Mouse (Mus musculus) CH12.LX (cell line): Measurements from ENCODE around the gene Cyp2u1. TPM values are rescaled to one million over a fixed set of nuclear protein-coding genes. Genes with fewer than 3 reads are reported as not detected.

Source experiments
- DNase-seq: peaks from one replicate; pipeline ENCODE4 v3.0.0-alpha.2; 2013; ENCODE audit errors: extremely low read depth
- H3K27ac ChIP-seq: 2 replicates; pipeline ENCODE4 v1.5.1; 2012; ENCODE audit warnings: low read depth, mild to moderate bottlenecking, control low read depth, moderate library complexity; ENCODE audit not compliant: insufficient read depth
- H3K27me3 ChIP-seq: replicated peaks from 2 replicates; pipeline ENCODE3; 2012; ENCODE audit warnings: inconsistent platforms
- H3K36me3 ChIP-seq, 2 experiments: replicated peaks in 1 of 2; 2 replicates each; pipeline versions ENCODE3 to v1.6.1; 2012; ENCODE audit warnings: inconsistent platforms in 1 of 2, low read length in 1 of 2, mild to moderate bottlenecking in 1 of 2, mixed read lengths in 1 of 2, moderate library complexity in 1 of 2; ENCODE audit not compliant: control insufficient read depth in 1 of 2, insufficient read depth in 1 of 2
- H3K4me1 ChIP-seq, 2 experiments: 2 replicates each; pipeline ENCODE4 v1.6.1; 2012; ENCODE audit warnings: inconsistent platforms in 1 of 2, moderate library complexity in 1 of 2; ENCODE audit not compliant: insufficient read depth in 2 of 2, control insufficient read depth in 1 of 2
- H3K4me2 ChIP-seq: 2 replicates; pipeline ENCODE4 v1.6.1; 2012; ENCODE audit warnings: low read depth, mild to moderate bottlenecking, control low read depth; ENCODE audit not compliant: poor library complexity, insufficient read depth, severe bottlenecking
- H3K4me3 ChIP-seq, 3 experiments: fragments of 150-350 bp in 1 of 3; sonication (generic) in 1 of 3; replicated peaks in 1 of 3; 2 replicates each; pipeline versions ENCODE3 to v1.5.1; 2011 to 2012; ENCODE audit warnings: low read depth in 2 of 3, low read length in 2 of 3, mild to moderate bottlenecking in 2 of 3, moderate library complexity in 2 of 3, control low read depth in 1 of 3, improper control_type of control experiment in 1 of 3, inconsistent platforms in 1 of 3, mixed read lengths in 1 of 3; ENCODE audit not compliant: poor library complexity in 1 of 3
- H3K79me2 ChIP-seq: replicated peaks from 2 replicates; pipeline ENCODE4 v1.6.1; 2012; ENCODE audit warnings: mild to moderate bottlenecking, moderate library complexity; ENCODE audit not compliant: control insufficient read depth, poor library complexity, insufficient read depth, severe bottlenecking; ENCODE audit errors: extremely low read depth
- H3K9ac ChIP-seq: 2 replicates; pipeline ENCODE4 v1.6.1; 2012; ENCODE audit warnings: low read depth, mild to moderate bottlenecking, control low read depth, moderate library complexity; ENCODE audit not compliant: insufficient read depth
- H3K9me3 ChIP-seq: replicated peaks from 2 replicates; pipeline ENCODE3; 2012; ENCODE audit warnings: low read length, inconsistent platforms, mixed read lengths
- CHD2 ChIP-seq: IDR thresholded peaks from 2 replicates; pipeline ENCODE4 v1.6.1; 2011; ENCODE audit warnings: low read length, improper control_type of control experiment
- CTCF ChIP-seq, 2 experiments: IDR thresholded peaks in 1 of 2; conservative IDR thresholded peaks in 1 of 2; 2 replicates each; pipeline ENCODE4 v1.5.1; 2011 to 2012; ENCODE audit warnings: low read depth in 2 of 2, low read length in 2 of 2, improper control_type of control experiment in 1 of 2, inconsistent platforms in 1 of 2, mild to moderate bottlenecking in 1 of 2, moderate library complexity in 1 of 2
- E2F4 ChIP-seq: IDR thresholded peaks from 2 replicates; pipeline ENCODE4 v1.6.1; 2011; ENCODE audit warnings: low read depth, low read length, improper control_type of control experiment; ENCODE audit not compliant: insufficient replicate concordance
- ELF1 ChIP-seq: IDR thresholded peaks from 2 replicates; pipeline ENCODE4 v1.6.1; 2014; ENCODE audit warnings: low read depth, mild to moderate bottlenecking, inconsistent platforms, low read length, improper control_type of control experiment
- GABPA ChIP-seq: IDR thresholded peaks from 2 replicates; pipeline ENCODE4 v1.6.1; 2012; ENCODE audit warnings: low read depth, low read length, improper control_type of control experiment, inconsistent platforms; ENCODE audit not compliant: insufficient replicate concordance
- HCFC1 ChIP-seq: IDR thresholded peaks from 2 replicates; pipeline ENCODE4 v1.6.1; 2012; ENCODE audit warnings: low read depth, mild to moderate bottlenecking, inconsistent platforms, low read length, improper control_type of control experiment
- JUND ChIP-seq: conservative IDR thresholded peaks from 2 replicates; pipeline ENCODE4 v1.6.1; 2011; ENCODE audit warnings: low read depth, low read length, improper control_type of control experiment
- KAT2A ChIP-seq: IDR thresholded peaks from 2 replicates; pipeline ENCODE4 v1.6.1; 2012; ENCODE audit warnings: low read length, improper control_type of control experiment, inconsistent platforms; ENCODE audit not compliant: insufficient replicate concordance
- MEF2A ChIP-seq: IDR thresholded peaks from 2 replicates; pipeline ENCODE4 v1.6.1; 2014; ENCODE audit warnings: low read depth, mild to moderate bottlenecking, inconsistent platforms, low read length, improper control_type of control experiment, borderline replicate concordance
- PAX5 ChIP-seq: IDR thresholded peaks from 2 replicates; pipeline ENCODE4 v1.6.1; 2012; ENCODE audit warnings: low read length, inconsistent platforms, mixed read lengths
- POLR2A ChIP-seq: IDR thresholded peaks from 2 replicates; pipeline ENCODE4 v1.6.1; 2011; ENCODE audit warnings: low read depth, mild to moderate bottlenecking, improper control_type of control experiment, low read length
- POLR2AphosphoS2 ChIP-seq: IDR thresholded peaks from 2 replicates; pipeline ENCODE4 v1.6.1; 2011; ENCODE audit warnings: low read depth, low read length, improper control_type of control experiment
- SIN3A ChIP-seq: IDR thresholded peaks from 2 replicates; pipeline ENCODE4 v1.6.1; 2012; ENCODE audit warnings: low read length, improper control_type of control experiment, inconsistent platforms
- TBP ChIP-seq: conservative IDR thresholded peaks from 2 replicates; pipeline ENCODE4 v1.6.1; 2011; ENCODE audit warnings: low read depth, low read length, improper control_type of control experiment
- TCF12 ChIP-seq: IDR thresholded peaks from 2 replicates; pipeline ENCODE4 v1.6.1; 2014; ENCODE audit warnings: low read depth, mild to moderate bottlenecking, inconsistent platforms, low read length, improper control_type of control experiment
- USF1 ChIP-seq: IDR thresholded peaks from 2 replicates; pipeline ENCODE4 v1.6.1; 2014; ENCODE audit warnings: low read depth, mild to moderate bottlenecking, inconsistent platforms, low read length, improper control_type of control experiment
- USF2 ChIP-seq: conservative IDR thresholded peaks from 2 replicates; pipeline ENCODE4 v1.6.1; 2011; ENCODE audit warnings: low read depth, low read length, improper control_type of control experiment
- ZKSCAN1 ChIP-seq: IDR thresholded peaks from 2 replicates; pipeline ENCODE4 v1.6.1; 2012; ENCODE audit warnings: low read depth, inconsistent platforms, low read length, improper control_type of control experiment, borderline replicate concordance
- ZMIZ1 ChIP-seq: IDR thresholded peaks from 2 replicates; pipeline ENCODE4 v1.6.1; 2012; ENCODE audit warnings: low read depth, mild to moderate bottlenecking, inconsistent platforms, low read length, improper control_type of control experiment
- ZNF384 ChIP-seq: IDR thresholded peaks from 2 replicates; pipeline ENCODE4 v1.6.1; 2012; ENCODE audit warnings: low read depth, low read length, improper control_type of control experiment, inconsistent platforms
- dilution Hi-C: fragments of 300-500 bp; cut with MboI; formaldehyde crosslinking; loops from 2 replicates; pipeline ENCODE4 v1.14.3; 2020; ENCODE audit warnings: low sequenced_read_pairs; ENCODE audit not compliant: extremely low pct_unique_long_range_greater_than_20kb, extremely low pct_ligation_motif_present
- in situ Hi-C: fragments of 300-500 bp; cut with MboI; formaldehyde crosslinking; loops from 3 replicates; pipeline ENCODE4 v1.14.3; 2019; ENCODE audit warnings: low sequenced_read_pairs, low pct_ligation_motif_present, low pct_unique_long_range_greater_than_20kb, mixed read lengths
- polyA plus RNA-seq: library from polyadenylated mRNA; unstranded; fragments of >175 nt; gene quantifications from 2 replicates; pipeline ENCODE4 v1.2.1, GENCODE M21; 2012; ENCODE audit warnings: low read depth; ENCODE audit not compliant: insufficient read length
- total RNA-seq, 2 experiments: library from RNA; depleted of rRNA; stranded (reverse); fragments of 300-350 nt in 1 of 2; fragments of >200 nt in 1 of 2; gene quantifications; 2 replicates each; pipeline ENCODE4 v1.2.3; 2012 to 2014

Cyp2u1 gene
- total and polyA plus RNA-seq, 3 experiments = 0.54 to 2.0 (median 0.60) TPM

- Histone ChIP-seq H3K79me2 (no peaks in the 10 kb centered on the region), H3K4me2 (no peak overlapping the region), H3K9me3 (peaks cover 3% of the 10 kb centered on the region), H3K4me1 (peaks cover 0 to 4% of the 10 kb centered on the region in 2 experiments; a peak in 1 of 4 replicates), H3K9ac (no peak overlapping the region), H3K4me3 (no peak overlapping the region)
- TF ChIP-seq CHD2 (no peak), MEF2A (no peak), PAX5 (no peak), TCF12 (no peak)
- TF ChIP-seq, all 38 proteins: peak for 0
- in situ Hi-C loops = no loop called here
- no peak for DNase-seq
- dilution Hi-C loops = no loop called here
- Histone ChIP-seq H3K27ac (no peak overlapping the region), H3K27me3 (no peaks in the 10 kb centered on the region), H3K36me3 (no peaks in the 10 kb centered on the region)
Measured at GRCm38 (mm10) chr3:131326637-131327036, 23.6 kb upstream of the Cyp2u1 start.

GRCm38 (mm10) chr3:131322081-131322815 is 19.2 kb upstream of the Cyp2u1 start:
- Histone ChIP-seq H3K4me2 (no peak overlapping the region), H3K36me3 (no peaks in the 10 kb centered on the region), H3K27me3 (no peaks in the 10 kb centered on the region), H3K4me3 (no peak overlapping the region), H3K4me1 (peaks cover 4 to 7% of the 10 kb centered on the region in 2 experiments; a peak in 3 of 4 replicates), H3K9ac (no peak overlapping the region), H3K79me2 (no peaks in the 10 kb centered on the region), H3K9me3 (no peaks in the 10 kb centered on the region), H3K27ac (no peak overlapping the region)
- DNase-seq = no peak
- in situ Hi-C loops = no loop called here
- dilution Hi-C loops = no loop called here
- TF ChIP-seq POLR2A (no peak), E2F4 (no peak), HCFC1 (no peak), SIN3A (no peak), PAX5 (no peak), KAT2A (no peak), TCF12 (no peak), ZMIZ1 (no peak), JUND (no peak), TBP (no peak), ZNF384 (no peak), POLR2AphosphoS2 (no peak), ELF1 (no peak), USF2 (no peak), USF1 (no peak), ZKSCAN1 (no peak), CTCF (conservative IDR thresholded peaks at IDR 0.05 in 1 of 2, IDR thresholded peaks at IDR 0.05 in 1 of 2; ENCODE audit: low read depth in 2 of 2, low read length in 2 of 2) (no peak), GABPA (no peak)
